Mouse (Mus musculus) hindbrain, embryonic 12.5 days (tissue): Measurements from ENCODE around the gene Ifrd1. TPM values are rescaled to one million over a fixed set of nuclear protein-coding genes. Genes with fewer than 3 reads are reported as not detected.

Experiments used
- ATAC-seq: fragments of 200-750 bp; cut with Nextera tagmentation; 2 replicates; pipeline ENCODE4 v1.8.0; 2017; ENCODE audit warnings: moderate TSS enrichment; ENCODE audit not compliant: low FRiP score
- H3K27ac ChIP-seq: fragments of 300-500 bp; sonication (generic); 2 replicates; pipeline ENCODE4 v1.5.1; 2016; ENCODE audit warnings: mild to moderate bottlenecking
- H3K27me3 ChIP-seq: fragments of 300-500 bp; sonication (generic); 2 replicates; pipeline ENCODE4 v1.6.1; 2016; ENCODE audit warnings: mild to moderate bottlenecking
- H3K36me3 ChIP-seq: fragments of 300-500 bp; sonication (generic); 2 replicates; pipeline ENCODE4 v1.6.1; 2016; ENCODE audit warnings: mild to moderate bottlenecking
- H3K4me1 ChIP-seq: fragments of 300-500 bp; sonication (generic); 2 replicates; pipeline ENCODE4 v1.6.1; 2016
- H3K4me2 ChIP-seq: fragments of 300-500 bp; sonication (generic); replicated peaks from 2 replicates; pipeline ENCODE4 v1.6.1; 2016; ENCODE audit warnings: mild to moderate bottlenecking
- H3K4me3 ChIP-seq: fragments of 300-500 bp; sonication (generic); 2 replicates; pipeline ENCODE4 v1.5.1; 2016; ENCODE audit warnings: mild to moderate bottlenecking
- H3K9ac ChIP-seq: fragments of 300-500 bp; sonication (generic); 2 replicates; pipeline ENCODE4 v1.6.1; 2016; ENCODE audit warnings: mild to moderate bottlenecking, moderate library complexity
- H3K9me3 ChIP-seq: fragments of 300-500 bp; sonication (generic); replicated peaks from 2 replicates; pipeline ENCODE4 v1.6.1; 2016; ENCODE audit warnings: mild to moderate bottlenecking
- WGBS: fragments of 180-500 bp; shearing (Covaris S2); methylation state at CpG from one replicate; pipeline ENCODE4 v1.1.7; 2016; 5-methylcytosine and 5-hydroxymethylcytosine counted together
- polyA plus RNA-seq: library from polyadenylated mRNA; unstranded; fragments of >200 nt; fragmentation: Nextera tagmentation; extraction: Ambion mirVana; gene quantifications from 2 replicates; pipeline ENCODE4 v1.2.1, GENCODE M21; 2016

Ifrd1 gene
- polyA plus RNA-seq, 1 experiment from 2014 or later, result 150 TPM

GRCm38 (mm10) chr12:40232231-40232630 is 16.1 kb downstream of the Ifrd1 start:
- Histone ChIP-seq H3K27me3 (no peaks in the 10 kb centered on the region), H3K9ac (no peak overlapping the region), H3K36me3 (no peaks in the 10 kb centered on the region), H3K4me1 (no peaks in the 10 kb centered on the region), H3K9me3 (no peaks in the 10 kb centered on the region), H3K4me3 (no peak overlapping the region), H3K4me2 (no peak overlapping the region), H3K27ac (no peak overlapping the region)
- ATAC-seq, result no peak
- 98% methylated on average over 1 of the region's 1 CpGs for WGBS

- no peak overlapping the region for H3K4me3 ChIP-seq
- no peak for ATAC-seq
- WGBS, result 98% methylated on average over 2 of the region's 2 CpGs
Measured at GRCm38 (mm10) chr12:40231632-40232031, 16.7 kb downstream of the Ifrd1 start.

DNA sequence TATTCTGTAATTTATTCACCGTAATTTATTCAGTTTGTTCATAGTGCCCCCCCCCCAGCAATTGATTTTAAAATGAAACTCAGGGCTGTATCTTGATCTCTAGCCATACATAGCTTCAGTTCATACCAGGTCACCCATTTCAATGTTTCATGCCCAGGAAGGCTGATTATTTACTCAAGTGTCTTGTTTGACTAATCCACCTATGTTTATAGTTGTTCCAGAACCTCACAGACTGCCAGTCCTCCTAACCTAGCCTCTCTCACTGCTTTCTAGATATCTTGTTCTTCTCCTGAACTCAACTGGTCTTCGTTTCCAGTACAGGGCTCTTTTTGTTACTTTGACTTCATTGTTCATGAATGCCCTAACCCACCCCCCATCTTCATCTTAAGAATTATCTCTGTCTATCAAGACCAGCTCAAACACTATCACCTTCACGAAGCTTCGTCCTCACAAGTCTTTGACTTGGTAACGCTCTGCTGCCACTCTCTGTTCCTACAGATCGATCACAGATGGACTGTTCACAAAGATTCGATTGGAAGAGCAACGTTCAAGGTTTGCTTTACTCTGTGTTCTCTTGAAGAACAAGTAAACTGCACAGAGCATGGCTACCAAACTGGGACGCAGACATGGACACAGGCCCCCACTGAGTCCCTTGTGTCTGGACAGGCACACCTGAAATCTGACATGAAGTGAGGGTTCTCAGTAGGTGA is 24.0 kb downstream of the Ifrd1 start:
- 96% methylated on average over 9 of the region's 9 CpGs for WGBS
- Histone ChIP-seq H3K4me2 (no peak overlapping the region), H3K27ac (no peak overlapping the region), H3K9ac (no peak overlapping the region), H3K4me3 (no peak overlapping the region), H3K27me3 (no peaks in the 10 kb centered on the region), H3K9me3 (no peaks in the 10 kb centered on the region), H3K4me1 (peaks cover 12% of the 10 kb centered on the region), H3K36me3 (no peaks in the 10 kb centered on the region)
- no peak for ATAC-seq

More at GRCm38 (mm10) chr12:40231632-40232031, 16.7 kb downstream of the Ifrd1 start:
- Histone ChIP-seq H3K9me3 (no peaks in the 10 kb centered on the region), H3K27ac (no peak overlapping the region), H3K36me3 (no peaks in the 10 kb centered on the region), H3K4me2 (no peak overlapping the region), H3K9ac (no peak overlapping the region), H3K4me1 (no peaks in the 10 kb centered on the region), H3K27me3 (no peaks in the 10 kb centered on the region)

DNA sequence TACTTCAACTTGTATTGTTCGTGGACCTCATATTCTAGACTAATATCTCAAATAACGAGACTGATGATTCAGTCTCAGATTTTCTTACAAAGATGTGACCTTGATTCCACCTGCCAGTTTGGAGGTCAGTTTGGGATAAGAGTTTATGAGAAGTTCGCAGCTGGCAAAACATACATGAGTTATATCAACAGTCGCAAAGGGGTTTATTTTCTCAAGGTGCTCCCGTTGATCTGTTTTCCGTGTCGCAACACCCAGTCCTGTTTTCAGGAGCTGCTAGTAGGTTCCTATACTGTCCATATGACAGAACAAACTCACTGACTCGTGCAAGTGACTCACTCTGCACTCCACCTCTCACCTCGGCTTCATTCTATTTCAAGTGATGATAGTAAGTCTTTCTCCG is 24.6 kb downstream of the Ifrd1 start:
- Histone ChIP-seq H3K27me3 (no peaks in the 10 kb centered on the region), H3K27ac (peak overlapping the region; percentile 64; the same call in 1 of the 2 replicates), H3K4me3 (peak overlapping the region; percentile 75), H3K36me3 (no peaks in the 10 kb centered on the region), H3K9ac (peak overlapping the region; percentile 50; the same call in 1 of the 2 replicates), H3K9me3 (no peaks in the 10 kb centered on the region), H3K4me1 (peaks cover 12% of the 10 kb centered on the region), H3K4me2 (peak overlapping the region; percentile 62)
- no peak for ATAC-seq
- 57% methylated on average over 10 of the region's 10 CpGs for WGBS

DNA sequence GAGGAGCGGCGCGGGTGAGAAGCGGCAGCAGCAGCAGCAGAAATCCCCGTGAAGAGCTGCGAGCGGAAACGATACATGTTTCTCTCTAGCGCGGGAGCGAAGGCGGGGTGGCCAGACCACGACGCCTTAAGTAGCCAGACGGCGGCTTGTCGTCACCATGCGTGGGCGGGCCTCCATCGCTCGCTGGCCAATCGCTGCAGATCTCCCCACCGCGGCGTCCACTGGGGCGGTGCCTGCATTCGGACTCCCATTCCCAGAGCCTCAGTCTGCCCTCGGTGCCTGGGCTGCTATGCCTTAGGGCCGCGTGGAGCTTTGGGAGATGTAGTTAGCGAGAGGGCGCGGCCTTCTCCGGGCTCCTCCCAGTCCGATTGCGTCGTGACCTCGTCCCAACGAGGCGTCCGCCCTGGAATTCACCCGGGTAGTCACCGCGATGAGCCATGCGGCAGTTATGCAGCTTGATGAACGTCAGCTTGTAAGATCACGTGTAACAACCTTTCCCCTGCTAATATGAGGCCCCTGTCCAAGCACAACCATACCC is 25.2 kb downstream of the Ifrd1 start:
- Histone ChIP-seq H3K4me3 (peak overlapping the region; percentile 75), H3K9ac (peak overlapping the region; percentile 81), H3K27ac (peak overlapping the region; percentile 94), H3K36me3 (no peaks in the 10 kb centered on the region), H3K9me3 (no peaks in the 10 kb centered on the region), H3K4me1 (peaks cover 12% of the 10 kb centered on the region), H3K4me2 (peak overlapping the region; percentile 69), H3K27me3 (no peaks in the 10 kb centered on the region)
- peak; percentile 99 for ATAC-seq
- WGBS, result under 1% methylated on average over 47 of the region's 47 CpGs

- under 1% methylated on average over 80 of the region's 81 CpGs for WGBS
- peak overlapping the region; percentile 94 for H3K27ac ChIP-seq
- H3K9me3 ChIP-seq, result no peaks in the 10 kb centered on the region
- no peaks in the 10 kb centered on the region for H3K36me3 ChIP-seq
- H3K27me3 ChIP-seq, result no peaks in the 10 kb centered on the region
- peak overlapping the region; percentile 75 for H3K4me3 ChIP-seq
- H3K9ac ChIP-seq, result peak overlapping the region; percentile 81
- ATAC-seq, result peak; percentile 96
- peak overlapping the region; percentile 69 for H3K4me2 ChIP-seq
- peaks cover 12% of the 10 kb centered on the region for H3K4me1 ChIP-seq
Measured at GRCm38 (mm10) chr12:40222251-40223081, 25.8 kb downstream of the Ifrd1 start.

DNA sequence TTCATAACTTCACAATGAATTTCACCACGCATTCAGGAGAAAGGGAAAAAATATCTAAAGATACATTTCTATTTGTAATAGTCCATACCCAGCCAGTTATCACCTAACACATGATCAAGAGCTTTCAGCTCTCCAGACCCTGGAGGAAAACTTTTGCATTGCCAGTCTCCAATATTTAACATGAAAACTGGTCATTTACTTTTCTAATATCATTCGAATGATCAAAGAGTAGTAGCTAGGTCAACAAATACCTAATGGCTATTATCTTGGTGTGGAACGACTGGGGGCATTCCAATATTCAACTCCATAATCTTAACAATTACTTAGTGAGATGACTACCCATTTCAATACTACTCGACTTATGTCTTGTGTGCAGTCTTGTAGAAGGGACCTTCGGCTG is 26.7 kb downstream of the Ifrd1 start:
- H3K4me3 ChIP-seq, result peak overlapping the region; percentile 75
- no peaks in the 10 kb centered on the region for H3K9me3 ChIP-seq
- peak overlapping the region; percentile 81 for H3K9ac ChIP-seq
- H3K27ac ChIP-seq, result 0 out of 2 replicates have a peak overlapping the region, but pooled peaks have one; percentile 94
- WGBS, result 21% methylated on average over 5 of the region's 5 CpGs
- H3K4me1 ChIP-seq, result peaks cover 12% of the 10 kb centered on the region
- no peak for ATAC-seq
- peak overlapping the region; percentile 69 for H3K4me2 ChIP-seq
- H3K36me3 ChIP-seq, result no peaks in the 10 kb centered on the region
- no peaks in the 10 kb centered on the region for H3K27me3 ChIP-seq

DNA sequence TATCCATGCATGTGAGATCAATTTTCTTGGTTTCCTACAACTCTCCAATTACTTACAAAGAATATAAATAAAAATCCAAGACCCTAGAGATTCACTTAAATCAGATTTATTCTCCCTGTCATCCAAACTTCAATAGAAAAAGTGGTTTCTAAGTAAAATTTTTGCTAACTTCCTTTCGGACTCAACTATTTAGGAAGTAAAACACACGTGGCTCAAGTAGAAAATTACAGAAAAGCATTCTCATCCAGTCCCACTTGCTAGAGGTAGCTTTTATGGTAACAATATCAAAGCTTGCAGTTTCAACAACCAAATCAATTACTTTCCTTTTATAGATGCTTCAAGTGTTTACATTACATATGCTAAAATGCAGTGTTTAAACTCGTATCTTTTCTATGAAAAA is 27.4 kb downstream of the Ifrd1 start:
- 42% methylated on average over 3 of the region's 3 CpGs for WGBS
- H3K27me3 ChIP-seq, result no peaks in the 10 kb centered on the region
- ATAC-seq, result no peak
- no peaks in the 10 kb centered on the region for H3K9me3 ChIP-seq
- peaks cover 6% of the 10 kb centered on the region for H3K36me3 ChIP-seq
- H3K4me2 ChIP-seq, result peak overlapping the region; percentile 69
- peak overlapping the region; percentile 75 for H3K4me3 ChIP-seq
- peaks cover 12% of the 10 kb centered on the region for H3K4me1 ChIP-seq
- no peak overlapping the region for H3K9ac ChIP-seq
- no peak overlapping the region for H3K27ac ChIP-seq

DNA sequence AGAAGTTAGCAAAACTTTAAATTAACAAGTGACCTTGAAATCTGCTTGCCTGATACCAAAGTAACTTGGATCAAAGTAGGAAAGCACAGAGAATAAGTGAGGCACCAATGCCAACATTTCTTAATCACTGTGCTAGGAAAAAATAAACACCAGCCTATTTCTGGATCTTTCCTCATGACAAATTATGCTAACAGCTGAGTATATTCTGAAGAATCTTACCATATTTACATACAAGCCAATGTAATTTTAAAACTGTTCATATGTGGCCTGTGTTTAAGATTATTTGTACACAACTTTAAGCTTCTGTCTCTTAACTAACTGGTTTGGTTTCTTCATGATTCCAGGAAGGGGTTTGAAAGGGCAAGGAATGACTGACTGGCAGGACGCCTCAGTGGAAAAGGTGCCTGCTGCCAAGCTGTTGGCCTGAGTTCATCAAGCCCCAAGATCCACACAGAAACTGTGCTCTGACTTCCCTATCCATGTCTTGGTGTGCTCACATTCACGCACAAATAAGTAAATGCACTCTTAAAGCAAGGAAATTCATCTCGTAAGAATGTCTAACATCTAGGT is 28.2 kb downstream of the Ifrd1 start:
- Histone ChIP-seq H3K4me1 (peaks cover 12% of the 10 kb centered on the region), H3K9me3 (no peaks in the 10 kb centered on the region), H3K9ac (no peak overlapping the region), H3K27ac (no peak overlapping the region), H3K27me3 (no peaks in the 10 kb centered on the region), H3K4me3 (peak overlapping the region; percentile 8; the same call in 1 of the 2 replicates), H3K4me2 (peak overlapping the region; percentile 69), H3K36me3 (peaks cover 14% of the 10 kb centered on the region)
- WGBS, result 72% methylated on average over 3 of the region's 3 CpGs
- no peak for ATAC-seq

- Histone ChIP-seq H3K27me3 (no peaks in the 10 kb centered on the region), H3K9ac (no peak overlapping the region), H3K27ac (no peak overlapping the region), H3K4me1 (peaks cover 12% of the 10 kb centered on the region), H3K9me3 (no peaks in the 10 kb centered on the region), H3K4me3 (no peak overlapping the region), H3K4me2 (no peak overlapping the region), H3K36me3 (peaks cover 29% of the 10 kb centered on the region)
- ATAC-seq, result no peak
- 89% methylated on average over 2 of the region's 2 CpGs for WGBS
Measured at GRCm38 (mm10) chr12:40218430-40218945, 29.8 kb downstream of the Ifrd1 start.

DNA sequence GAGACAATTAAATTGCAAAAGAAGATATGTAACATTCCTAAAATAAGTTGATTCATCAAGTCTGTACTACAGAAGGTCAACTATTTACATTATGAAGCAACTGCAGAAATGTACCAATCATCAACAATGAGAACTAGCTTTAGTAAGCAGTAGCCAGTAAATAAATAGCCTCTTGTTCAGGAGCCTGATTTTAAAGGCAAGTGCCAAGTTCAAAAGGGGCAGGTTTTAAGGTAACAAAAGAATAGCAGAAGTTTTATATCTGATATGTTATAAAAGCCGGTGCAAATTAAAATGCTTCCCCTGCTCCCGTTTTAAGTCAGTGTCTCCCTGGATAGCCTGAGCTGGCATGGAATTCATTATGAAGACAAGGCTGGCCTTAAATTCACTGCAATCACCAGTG is 30.5 kb downstream of the Ifrd1 start:
- Histone ChIP-seq H3K9ac (no peak overlapping the region), H3K9me3 (no peaks in the 10 kb centered on the region), H3K36me3 (peaks cover 36% of the 10 kb centered on the region), H3K4me2 (no peak overlapping the region), H3K27me3 (no peaks in the 10 kb centered on the region), H3K4me3 (no peak overlapping the region), H3K4me1 (peaks cover 12% of the 10 kb centered on the region), H3K27ac (no peak overlapping the region)
- no peak for ATAC-seq
- WGBS, result 91% methylated on average over 2 of the region's 2 CpGs
